Mouse (Mus musculus) forebrain, embryonic 15.5 days (tissue): ENCODE data around the gene Nt5c1a. TPM values are rescaled to one million over a fixed set of nuclear protein-coding genes. Genes with fewer than 3 reads are reported as not detected.

Source experiments
- ATAC-seq: fragments of 200-750 bp; cut with Nextera tagmentation; replicated peaks from 2 replicates; pipeline ENCODE4 v1.8.0; 2017; ENCODE audit warnings: mild to moderate bottlenecking, moderate TSS enrichment, moderate library complexity
- H3K27ac ChIP-seq: fragments of 300-500 bp; sonication (generic); replicated peaks from 2 replicates; pipeline ENCODE4 v1.5.1; 2015; ENCODE audit warnings: mild to moderate bottlenecking, inconsistent platforms
- H3K27me3 ChIP-seq: fragments of 300-500 bp; sonication (generic); 2 replicates; pipeline ENCODE4 v1.6.1; 2015; ENCODE audit warnings: inconsistent platforms
- H3K36me3 ChIP-seq: fragments of 300-500 bp; sonication (generic); 2 replicates; pipeline ENCODE4 v1.6.1; 2015; ENCODE audit warnings: mild to moderate bottlenecking, inconsistent platforms
- H3K4me1 ChIP-seq: fragments of 300-500 bp; sonication (generic); 2 replicates; pipeline ENCODE4 v1.6.1; 2015; ENCODE audit warnings: inconsistent platforms
- H3K4me2 ChIP-seq: fragments of 300-500 bp; sonication (generic); replicated peaks from 2 replicates; pipeline ENCODE4 v1.6.1; 2015; ENCODE audit warnings: mild to moderate bottlenecking, inconsistent platforms
- H3K4me3 ChIP-seq: fragments of 300-500 bp; sonication (generic); 2 replicates; pipeline ENCODE4 v1.5.1; 2015; ENCODE audit warnings: mild to moderate bottlenecking, inconsistent platforms
- H3K9ac ChIP-seq: fragments of 300-500 bp; sonication (generic); replicated peaks from 2 replicates; pipeline ENCODE4 v1.6.1; 2015; ENCODE audit warnings: mild to moderate bottlenecking, inconsistent platforms
- H3K9me3 ChIP-seq: fragments of 300-500 bp; sonication (generic); 2 replicates; pipeline ENCODE4 v1.6.1; 2016; ENCODE audit warnings: inconsistent platforms
- WGBS: fragments of 180-500 bp; shearing (Covaris S2); methylation state at CpG from one replicate; pipeline ENCODE4 v1.1.7; 2015; ENCODE audit warnings: mixed read lengths; 5-methylcytosine and 5-hydroxymethylcytosine counted together
- polyA plus RNA-seq: library from polyadenylated mRNA; unstranded; fragments of >200 nt; fragmentation: Nextera tagmentation; extraction: Ambion mirVana; gene quantifications from 2 replicates; pipeline ENCODE4 v1.2.1, GENCODE M21; 2015

Nt5c1a gene
- polyA plus RNA-seq, 1 experiment from 2014 or later: not detected

GRCm38 (mm10) chr4:123260071-123260746 is 58.9 kb downstream of the Nt5c1a start:
- Histone ChIP-seq H3K27me3 (no peaks in the 10 kb centered on the region), H3K9me3 (no peaks in the 10 kb centered on the region), H3K4me1 (no peaks in the 10 kb centered on the region), H3K4me2 (no peak overlapping the region), H3K27ac (no peak overlapping the region), H3K36me3 (no peaks in the 10 kb centered on the region), H3K9ac (no peak overlapping the region), H3K4me3 (no peak overlapping the region)
- no peak for ATAC-seq
- WGBS: 50% methylated on average over 8 of the region's 8 CpGs

- H3K27ac ChIP-seq: no peak within 1 kb of the TSS
- H3K4me3 ChIP-seq: no peak within 1 kb of the TSS
- H3K4me2 ChIP-seq: no peak within 1 kb of the TSS
- no peaks in the 10 kb centered on the region for H3K36me3 ChIP-seq
- H3K9me3 ChIP-seq: no peaks in the 10 kb centered on the region
- no peak within 1 kb of the TSS for H3K9ac ChIP-seq
- H3K4me1 ChIP-seq: no peaks in the 10 kb centered on the region
- H3K27me3 ChIP-seq: no peaks in the 10 kb centered on the region
- 77% methylated on average over 5 of the region's 5 CpGs for WGBS
- ATAC-seq: no peak
These were observed 60.6 kb downstream of the Nt5c1a start, which contains the start of gene Pabpc4 for GRCm38 (mm10) chr4:123261721-123262401. Pabpc4 (plus strand) TSS chr4:123262351.

Other genes with a start within 250 kb of the Nt5c1a start
- gene Mfsd2a, start 240.3 kb upstream of the Nt5c1a start, polyA plus RNA-seq: 33.4 and 35.4 TPM in 2 replicates
- gene Mycl, start 205.9 kb upstream of the Nt5c1a start, polyA plus RNA-seq: 88.8 and 91.3 TPM in 2 replicates
- 31.6 and 33.5 TPM in 2 replicates for gene Trit1, start 184.9 kb upstream of the Nt5c1a start, polyA plus RNA-seq
- 0.23 TPM in 1 of 2 replicates, not detected in the other for gene Bmp8b, start 96.3 kb upstream of the Nt5c1a start, polyA plus RNA-seq
- gene Oxct2b, start 85.2 kb upstream of the Nt5c1a start, polyA plus RNA-seq: 0.17 and 0.19 TPM in 2 replicates
- 71.1 and 71.7 TPM in 2 replicates for gene Ppie, start 61.6 kb upstream of the Nt5c1a start, polyA plus RNA-seq
- gene Hpcal4, start 18.3 kb upstream of the Nt5c1a start, polyA plus RNA-seq: 25.3 and 28.3 TPM in 2 replicates
- 4.3 TPM in 2 replicates for gene Heyl, start 32.1 kb downstream of the Nt5c1a start, polyA plus RNA-seq
- 28.4 and 32.0 TPM in 2 replicates for gene Pabpc4, start 60.8 kb downstream of the Nt5c1a start, polyA plus RNA-seq
- gene Oxct2a, start 122.1 kb downstream of the Nt5c1a start, polyA plus RNA-seq: not detected in 2 replicates
- 0.09 and 0.13 TPM in 2 replicates for gene Bmp8a, start 141.7 kb downstream of the Nt5c1a start, polyA plus RNA-seq